Mouse (Mus musculus): ENCODE data around the gene Heatr6.

The Heatr6 gene

GRCm38 (mm10) chr11:83754227-83754626 lies 731 bp downstream of the Heatr6 start:
- no peak for DNase-seq

- no peak for DNase-seq
Observed at GRCm38 (mm10) chr11:83767306-83767705, 13.8 kb downstream of the Heatr6 start.

- no peak for DNase-seq
Observed at GRCm38 (mm10) chr11:83768976-83769375, 15.5 kb downstream of the Heatr6 start.

- DNase-seq, result no peak
Observed at GRCm38 (mm10) chr11:83771014-83771413, 17.5 kb downstream of the Heatr6 start.

- DNase-seq, result no peak
Observed at GRCm38 (mm10) chr11:83772341-83772740, 18.8 kb downstream of the Heatr6 start.

GRCm38 (mm10) chr11:83773691-83774090 lies 20.2 kb downstream of the Heatr6 start:
- DNase-seq, result no peak

GRCm38 (mm10) chr11:83774324-83774723 lies 20.8 kb downstream of the Heatr6 start:
- DNase-seq, result no peak

GRCm38 (mm10) chr11:83776798-83777197 lies 23.3 kb downstream of the Heatr6 start:
- DNase-seq, result no peak

GRCm38 (mm10) chr11:83783931-83784600 lies 30.6 kb downstream of the Heatr6 start:
- peak in 1 of 2 experiments; percentile 18 for DNase-seq

- peak; percentile 50 to 60 for DNase-seq
Observed at GRCm38 (mm10) chr11:83784661-83785060, 31.2 kb downstream of the Heatr6 start.

GRCm38 (mm10) chr11:83785366-83785765 lies 31.9 kb downstream of the Heatr6 start:
- peak; percentile 79 to 82 for DNase-seq

GRCm38 (mm10) chr11:83786835-83787234 lies 33.3 kb downstream of the Heatr6 start:
- peak in 1 of 2 experiments; percentile 8 for DNase-seq

GRCm38 (mm10) chr11:83787401-83788021 lies 34.0 kb downstream of the Heatr6 start:
- DNase-seq, result peak in 1 of 2 experiments; percentile 22

GRCm38 (mm10) chr11:83788331-83788730 lies 34.8 kb downstream of the Heatr6 start:
- DNase-seq, result no peak

- no peak for DNase-seq
Observed at GRCm38 (mm10) chr11:83789259-83789658, 35.8 kb downstream of the Heatr6 start.

GRCm38 (mm10) chr11:83791133-83791532 lies 37.6 kb downstream of the Heatr6 start:
- DNase-seq, result no peak

GRCm38 (mm10) chr11:83792316-83792914 lies 38.9 kb downstream of the Heatr6 start:
- DNase-seq, result no peak

GRCm38 (mm10) chr11:83793264-83793663 lies 39.8 kb downstream of the Heatr6 start:
- DNase-seq, result no peak

GRCm38 (mm10) chr11:83796112-83796511 lies 42.6 kb downstream of the Heatr6 start:
- peak; percentile 48 to 66 for DNase-seq

- no peak for DNase-seq
Observed at GRCm38 (mm10) chr11:83796980-83797608, 43.6 kb downstream of the Heatr6 start.

- DNase-seq, result no peak
Observed at GRCm38 (mm10) chr11:83799871-83800430, 46.5 kb downstream of the Heatr6 start.

- DNase-seq, result peak; percentile 68 to 74
Observed at GRCm38 (mm10) chr11:83802166-83802565, 48.7 kb downstream of the Heatr6 start.

- no peak for DNase-seq
Observed at GRCm38 (mm10) chr11:83802581-83802980, 49.1 kb downstream of the Heatr6 start.
